Mouse (Mus musculus): ENCODE results near the gene Evi2a. TPM values are rescaled to one million over a fixed set of nuclear protein-coding genes. Genes with fewer than 3 reads are reported as not detected.

Evi2a gene
- polyA plus RNA-seq, 1 experiment from 2014 or later: 3.3 TPM

DNA sequence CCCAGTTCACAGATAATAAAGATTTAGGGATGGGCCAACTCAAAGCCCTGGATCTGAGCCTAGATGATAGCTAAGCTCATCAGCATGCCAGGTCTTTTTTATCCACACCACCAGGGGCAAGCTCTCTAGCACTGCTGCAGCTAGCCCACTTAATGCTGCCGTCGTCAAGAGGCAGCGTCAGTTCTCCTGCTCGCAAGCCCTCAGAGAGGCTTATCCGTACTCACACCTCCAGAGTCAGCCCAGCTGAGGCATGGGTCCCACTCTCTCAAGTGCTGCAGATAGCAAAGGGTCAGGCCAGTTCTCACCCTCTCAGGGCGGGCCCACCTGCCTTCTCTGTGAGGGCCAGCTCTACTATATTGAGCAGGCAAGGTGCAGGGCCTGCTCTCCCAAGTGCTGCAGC lies 2.9 kb upstream of the Evi2a start:
- H3K9me3 ChIP-seq (replicated peaks; ENCODE audit: low read length): no peaks in the 10 kb centered on the region
- TF ChIP-seq CTCF (IDR thresholded peaks at IDR 0.05; ENCODE audit: low read depth): no peak
- no peak overlapping the region for H3K9ac ChIP-seq (ENCODE audit: low read depth, low read length)
- no peaks in the 10 kb centered on the region for H3K4me1 ChIP-seq (replicated peaks; ENCODE audit: insufficient read depth, low read length)
- no peaks in the 10 kb centered on the region for H3K27me3 ChIP-seq (ENCODE audit: insufficient read depth, low read length)
- H3K36me3 ChIP-seq (ENCODE audit: insufficient read depth, low read length): peaks cover 18% of the 10 kb centered on the region
- H3K4me2 ChIP-seq (ENCODE audit: low read length): no peak overlapping the region
- no peak for ATAC-seq (replicated peaks; ENCODE audit: low FRiP score, low read depth)
- WGBS: 87% methylated on average over 6 of the region's 6 CpGs
- no peak overlapping the region for H3K27ac ChIP-seq
- DNase-seq (ENCODE audit: low spot score): no peak
- no peak overlapping the region for H3K4me3 ChIP-seq (replicated peaks; ENCODE audit: low read depth, low read length)

DNA sequence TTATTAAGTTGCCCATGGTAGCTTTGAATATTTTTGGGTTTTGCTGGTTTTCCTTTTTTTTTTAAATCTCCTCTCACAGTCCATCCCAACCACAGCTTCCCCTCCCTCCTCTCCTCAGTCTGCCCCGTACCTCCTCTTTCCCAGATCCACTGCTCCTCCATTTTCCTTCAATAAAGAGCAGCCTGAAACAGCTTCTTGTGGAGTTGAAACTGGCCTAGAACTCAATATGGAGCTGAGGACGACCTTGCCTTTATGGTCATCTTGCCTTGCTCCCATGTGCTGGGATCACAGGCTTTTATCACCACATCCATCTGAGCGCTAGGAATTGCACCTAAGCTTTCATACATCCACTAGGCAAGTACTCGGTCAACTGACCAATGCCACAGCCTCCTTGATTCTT lies 1.1 kb upstream of the Evi2a start:
- ATAC-seq (replicated peaks; ENCODE audit: low FRiP score, low read depth): no peak
- Histone ChIP-seq H3K4me2 (ENCODE audit: low read length) (no peak overlapping the region), H3K27me3 (ENCODE audit: insufficient read depth, low read length) (no peaks in the 10 kb centered on the region), H3K9ac (ENCODE audit: low read depth, low read length) (no peak overlapping the region), H3K36me3 (ENCODE audit: insufficient read depth, low read length) (peaks cover 19% of the 10 kb centered on the region; the same call in 1 of the 2 replicates), H3K9me3 (replicated peaks; ENCODE audit: low read length) (no peaks in the 10 kb centered on the region), H3K27ac (no peak overlapping the region), H3K4me1 (replicated peaks; ENCODE audit: insufficient read depth, low read length) (0 out of 2 replicates have a peak, but pooled peaks cover 4% of the 10 kb centered on the region), H3K4me3 (replicated peaks; ENCODE audit: low read depth, low read length) (no peak overlapping the region)
- TF ChIP-seq CTCF (IDR thresholded peaks at IDR 0.05; ENCODE audit: low read depth): no peak
- 94% methylated on average over 4 of the region's 4 CpGs for WGBS
- no peak for DNase-seq (ENCODE audit: low spot score)

DNA sequence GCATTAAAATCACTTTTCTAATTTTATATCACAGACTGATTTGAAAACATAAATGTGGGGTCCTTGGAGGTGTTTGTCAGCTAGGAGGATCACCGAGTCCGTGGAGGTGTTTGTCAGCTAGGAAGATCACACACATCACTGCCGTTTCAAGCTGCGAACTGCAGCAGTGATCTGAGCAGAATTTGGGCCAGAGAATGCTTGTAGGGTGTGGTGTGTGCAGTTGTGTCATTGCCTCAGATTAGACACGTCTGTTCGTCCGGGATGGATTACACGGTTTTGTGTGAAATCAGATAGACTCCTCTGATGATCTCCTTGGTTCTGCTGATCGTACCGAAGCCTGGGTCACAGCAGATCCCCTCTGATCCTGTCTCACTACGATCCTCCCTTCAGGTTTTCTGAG lies 365 bp upstream of the Evi2a start:
- WGBS: 84% methylated on average over 11 of the region's 11 CpGs
- ATAC-seq (replicated peaks; ENCODE audit: low FRiP score, low read depth): no peak
- no peak overlapping the region for H3K4me3 ChIP-seq (replicated peaks; ENCODE audit: low read depth, low read length)
- peaks cover 19% of the 10 kb centered on the region; the same call in 1 of the 2 replicates for H3K36me3 ChIP-seq (ENCODE audit: insufficient read depth, low read length)
- H3K4me1 ChIP-seq (replicated peaks; ENCODE audit: insufficient read depth, low read length): 0 out of 2 replicates have a peak, but pooled peaks cover 4% of the 10 kb centered on the region
- no peaks in the 10 kb centered on the region for H3K9me3 ChIP-seq (replicated peaks; ENCODE audit: low read length)
- no peak for TF ChIP-seq CTCF (IDR thresholded peaks at IDR 0.05; ENCODE audit: low read depth)
- H3K9ac ChIP-seq (ENCODE audit: low read depth, low read length): no peak overlapping the region
- no peak overlapping the region for H3K4me2 ChIP-seq (ENCODE audit: low read length)
- DNase-seq (ENCODE audit: low spot score): no peak
- no peaks in the 10 kb centered on the region for H3K27me3 ChIP-seq (ENCODE audit: insufficient read depth, low read length)
- no peak overlapping the region for H3K27ac ChIP-seq

DNA sequence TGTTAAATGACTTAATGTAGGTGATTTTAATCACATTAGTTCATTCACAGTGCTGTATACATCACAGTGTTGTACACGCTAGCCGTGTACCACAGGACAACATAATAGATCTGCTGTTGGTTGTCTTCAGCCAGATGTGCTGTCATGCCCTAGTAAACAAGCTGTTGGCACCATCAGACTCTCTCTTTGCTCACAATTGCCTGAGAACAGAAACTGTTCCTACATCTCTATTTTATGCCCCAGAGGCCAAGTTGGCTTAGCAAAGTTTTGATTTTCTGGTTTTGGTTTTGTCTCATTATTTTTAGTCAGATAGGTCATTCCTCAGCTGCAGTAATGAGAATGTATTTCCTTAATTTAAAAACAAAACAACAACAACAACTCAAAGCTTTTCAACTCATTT lies 673 bp downstream of the Evi2a start:
- ATAC-seq (replicated peaks; ENCODE audit: low FRiP score, low read depth) (no peak), DNase-seq (ENCODE audit: low spot score) (no peak)
- TF ChIP-seq CTCF (IDR thresholded peaks at IDR 0.05; ENCODE audit: low read depth): no peak
- H3K4me1 ChIP-seq (replicated peaks; ENCODE audit: insufficient read depth, low read length): 0 out of 2 replicates have a peak, but pooled peaks cover 4% of the 10 kb centered on the region
- no peak overlapping the region for H3K27ac ChIP-seq
- 90% methylated on average over 2 of the region's 2 CpGs for WGBS
- no peak overlapping the region for H3K9ac ChIP-seq (ENCODE audit: low read depth, low read length)
- no peaks in the 10 kb centered on the region for H3K9me3 ChIP-seq (replicated peaks; ENCODE audit: low read length)
- no peak overlapping the region for H3K4me3 ChIP-seq (replicated peaks; ENCODE audit: low read depth, low read length)
- no peak overlapping the region for H3K4me2 ChIP-seq (ENCODE audit: low read length)
- no peaks in the 10 kb centered on the region for H3K27me3 ChIP-seq (ENCODE audit: insufficient read depth, low read length)
- peaks cover 19% of the 10 kb centered on the region; the same call in 1 of the 2 replicates for H3K36me3 ChIP-seq (ENCODE audit: insufficient read depth, low read length)

DNA sequence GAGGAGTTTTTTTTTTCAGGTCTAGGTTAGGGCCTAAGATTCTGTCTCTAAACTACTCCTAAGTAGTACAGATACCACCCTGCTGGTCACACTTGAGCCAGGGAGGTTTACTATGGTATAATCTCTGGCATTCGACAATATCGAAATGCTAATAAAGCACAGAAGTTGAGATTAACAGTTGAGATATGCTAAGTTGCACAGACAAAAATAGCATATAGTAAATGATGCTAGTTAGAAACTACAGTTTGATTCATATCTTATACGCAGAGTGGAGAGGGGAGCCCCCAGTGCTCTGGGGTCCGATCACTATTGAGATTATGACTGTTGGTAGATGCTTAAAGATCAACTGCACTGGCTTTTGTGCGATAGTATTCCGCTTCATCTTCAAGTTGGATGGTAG lies 1.2 kb downstream of the Evi2a start:
- Histone ChIP-seq H3K27me3 (ENCODE audit: insufficient read depth, low read length) (no peaks in the 10 kb centered on the region), H3K9ac (ENCODE audit: low read depth, low read length) (no peak overlapping the region), H3K4me3 (replicated peaks; ENCODE audit: low read depth, low read length) (no peak overlapping the region), H3K36me3 (ENCODE audit: insufficient read depth, low read length) (peaks cover 19% of the 10 kb centered on the region; the same call in 1 of the 2 replicates), H3K9me3 (replicated peaks; ENCODE audit: low read length) (no peaks in the 10 kb centered on the region), H3K27ac (no peak overlapping the region), H3K4me1 (replicated peaks; ENCODE audit: insufficient read depth, low read length) (0 out of 2 replicates have a peak, but pooled peaks cover 4% of the 10 kb centered on the region), H3K4me2 (ENCODE audit: low read length) (no peak overlapping the region)
- ATAC-seq (replicated peaks; ENCODE audit: low FRiP score, low read depth) (no peak), DNase-seq (ENCODE audit: low spot score) (no peak)
- TF ChIP-seq CTCF (IDR thresholded peaks at IDR 0.05; ENCODE audit: low read depth): no peak
- WGBS: 90% methylated on average over 6 of the region's 6 CpGs

DNA sequence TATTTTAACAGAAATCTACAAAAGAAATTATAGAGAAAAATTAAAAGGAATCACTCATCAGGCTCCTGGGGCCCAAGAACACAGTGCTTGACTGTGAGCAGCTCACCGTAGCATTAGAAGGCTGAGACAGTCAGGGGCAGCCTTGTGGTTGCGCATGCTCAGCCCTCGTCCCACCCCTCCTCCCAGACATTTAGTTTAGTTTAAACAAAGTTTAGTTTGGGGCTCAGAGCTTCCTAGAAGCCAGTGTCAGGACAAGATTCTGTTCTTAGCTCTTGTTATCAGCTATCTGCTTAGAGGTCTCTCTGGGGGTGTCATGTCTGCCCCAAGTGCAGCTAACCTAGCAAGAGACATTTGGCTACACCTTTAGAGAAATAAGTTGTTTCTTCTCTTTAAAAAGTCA lies 1.8 kb downstream of the Evi2a start:
- H3K27ac ChIP-seq: no peak overlapping the region
- no peak for TF ChIP-seq CTCF (IDR thresholded peaks at IDR 0.05; ENCODE audit: low read depth)
- ATAC-seq (replicated peaks; ENCODE audit: low FRiP score, low read depth): no peak
- H3K4me3 ChIP-seq (replicated peaks; ENCODE audit: low read depth, low read length): no peak overlapping the region
- H3K4me2 ChIP-seq (ENCODE audit: low read length): no peak overlapping the region
- peaks cover 19% of the 10 kb centered on the region; the same call in 1 of the 2 replicates for H3K36me3 ChIP-seq (ENCODE audit: insufficient read depth, low read length)
- H3K27me3 ChIP-seq (ENCODE audit: insufficient read depth, low read length): no peaks in the 10 kb centered on the region
- WGBS: 89% methylated on average over 3 of the region's 3 CpGs
- H3K9me3 ChIP-seq (replicated peaks; ENCODE audit: low read length): no peaks in the 10 kb centered on the region
- H3K4me1 ChIP-seq (replicated peaks; ENCODE audit: insufficient read depth, low read length): 0 out of 2 replicates have a peak, but pooled peaks cover 4% of the 10 kb centered on the region
- DNase-seq (ENCODE audit: low spot score): no peak
- H3K9ac ChIP-seq (ENCODE audit: low read depth, low read length): no peak overlapping the region

Measured in kidney, postnatal 0 days (tissue).